Mouse (Mus musculus): ENCODE data around the gene Defa37.
"Not testable (repeated sequence)": the region's sequence is repeated elsewhere in the genome, so short reads cannot be mapped to it uniquely, and the experiment has no call there.

Gene Defa37

GRCm38 (mm10) chr8:21565086-21565485, at the start of gene Defa37:
Gene Defa37 (plus strand): TSS chr8:21565386.
- not testable (repeated sequence) for DNase-seq (ENCODE audit: extremely low read depth, insufficient read length, low spot score)

GRCm38 (mm10) chr8:21528732-21529131, 36.5 kb upstream of the Defa37 start, which contains the start of gene Defa32:
Gene Defa32 (plus strand): TSS chr8:21529032.
- not testable (repeated sequence) for DNase-seq (ENCODE audit: extremely low read depth, insufficient read length, low spot score)

- not testable (repeated sequence) for DNase-seq (ENCODE audit: extremely low read depth, insufficient read length, low spot score)
These were observed 17.5 kb downstream of the Defa37 start, which contains the start of gene Defa28 for GRCm38 (mm10) chr8:21582706-21583105. Gene Defa28 (plus strand): TSS chr8:21583006.

GRCm38 (mm10) chr8:21594408-21594807, 29.2 kb downstream of the Defa37 start, which contains the start of gene Gm7861:
Gene Gm7861 (minus strand): TSS chr8:21594508.
- not testable (repeated sequence) for DNase-seq (ENCODE audit: extremely low read depth, insufficient read length, low spot score)
